Mouse (Mus musculus) embryonic facial prominence, embryonic 10.5 days (tissue): ENCODE measurements at regions not wholly inside any gene's neighbourhood (a gene's known extent, or its start where the extent isn't known, plus 50 kb on each side); places are given as distances from the start of the nearest gene placed in this dataset.

ENCODE experiments used
- DNase-seq: peaks from one replicate; pipeline ENCODE4 v3.0.0-alpha.2; 2017; ENCODE audit warnings: low spot score
- H3K27ac ChIP-seq: fragments of 300-500 bp; sonication (generic); replicated peaks from 2 replicates; pipeline ENCODE4 v1.5.1; 2016; ENCODE audit warnings: mild to moderate bottlenecking
- H3K27me3 ChIP-seq: fragments of 300-500 bp; sonication (generic); replicated peaks from 2 replicates; pipeline ENCODE4 v1.6.1; 2016; ENCODE audit warnings: low read depth, mild to moderate bottlenecking; ENCODE audit not compliant: poor library complexity, severe bottlenecking
- H3K36me3 ChIP-seq: fragments of 300-500 bp; sonication (generic); replicated peaks from 2 replicates; pipeline ENCODE4 v1.6.1; 2016; ENCODE audit warnings: mild to moderate bottlenecking, moderate library complexity
- H3K4me1 ChIP-seq: fragments of 300-500 bp; sonication (generic); 2 replicates; pipeline ENCODE4 v1.6.1; 2016
- H3K4me3 ChIP-seq: fragments of 300-500 bp; sonication (generic); 2 replicates; pipeline ENCODE4 v1.5.1; 2016; ENCODE audit warnings: mild to moderate bottlenecking, moderate library complexity
- H3K9me3 ChIP-seq: fragments of 300-500 bp; sonication (generic); 2 replicates; pipeline ENCODE4 v1.6.1; 2016; ENCODE audit warnings: mild to moderate bottlenecking
- WGBS: fragments of 180-500 bp; shearing (Covaris S2); methylation state at CpG from one replicate; pipeline ENCODE4 v1.1.7; 2016; 5-methylcytosine and 5-hydroxymethylcytosine counted together

DNA sequence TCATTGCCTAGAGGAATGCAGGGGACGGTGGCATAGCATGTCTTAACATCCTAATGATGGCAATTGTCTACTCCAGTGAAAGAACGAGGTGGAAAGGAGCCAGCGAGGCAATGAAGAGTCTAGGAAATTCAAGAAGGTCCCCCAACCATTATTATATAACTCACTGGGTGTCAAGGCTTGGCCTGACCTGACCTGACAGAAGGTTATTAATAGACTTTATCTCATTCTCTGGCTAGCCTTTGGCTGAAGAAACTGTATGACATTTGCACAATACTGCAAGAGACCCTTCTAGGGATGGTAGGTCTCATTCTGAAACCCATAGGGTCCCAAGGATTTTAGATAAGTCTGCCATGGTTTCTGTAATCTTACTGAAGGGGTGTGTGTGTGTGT is 121.0 kb upstream of the Jarid2 start:
- no peak for DNase-seq
- no peak overlapping the region for H3K27ac ChIP-seq

DNA sequence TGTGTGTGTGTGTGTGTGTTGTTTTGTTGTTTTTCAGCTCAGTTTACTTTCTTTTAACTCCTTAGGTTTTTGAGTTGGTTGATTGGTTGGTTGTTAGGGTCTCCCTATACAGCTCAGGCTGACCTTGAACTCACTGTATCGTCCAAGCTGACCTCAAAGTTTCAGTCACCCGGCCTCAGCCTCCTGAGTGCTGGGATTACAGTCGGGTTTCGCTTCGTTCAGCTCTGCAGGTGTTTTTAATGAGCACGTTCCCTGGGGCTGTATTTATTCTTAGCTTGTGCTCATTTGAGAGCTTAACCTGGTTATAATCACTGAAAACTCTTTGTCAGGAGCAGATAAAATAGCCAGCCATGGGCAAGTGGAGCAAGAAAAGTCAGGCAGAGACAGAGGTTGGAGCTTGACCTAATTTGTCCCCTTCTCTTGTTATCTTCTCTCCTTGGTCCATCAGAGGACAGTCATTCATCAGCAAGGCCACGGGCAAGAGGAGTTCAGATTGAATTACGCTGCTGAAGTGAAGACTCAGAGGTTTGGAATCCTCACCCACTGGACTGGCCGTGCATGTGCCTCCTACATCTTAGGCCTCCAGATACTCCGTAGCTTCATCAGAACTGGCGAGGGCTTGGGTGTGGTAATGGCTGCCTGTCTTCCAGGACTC is 120.5 kb upstream of the Jarid2 start:
- Histone ChIP-seq H3K4me3 (no peak overlapping the region), H3K9me3 (no peaks in the 10 kb centered on the region), H3K27me3 (no peaks in the 10 kb centered on the region), H3K27ac (no peak overlapping the region), H3K4me1 (peaks cover 9% of the 10 kb centered on the region), H3K36me3 (no peaks in the 10 kb centered on the region)
- peak; percentile 48 for DNase-seq
- WGBS: 43% methylated on average over 11 of the region's 11 CpGs

More for the DNA sequence above, 121.0 kb upstream of the Jarid2 start:
- H3K4me1 ChIP-seq: peaks cover 9% of the 10 kb centered on the region
- H3K36me3 ChIP-seq: no peaks in the 10 kb centered on the region
- no peaks in the 10 kb centered on the region for H3K9me3 ChIP-seq
- H3K4me3 ChIP-seq: no peak overlapping the region
- H3K27me3 ChIP-seq: 0 out of 2 replicates have a peak, but pooled peaks cover 3% of the 10 kb centered on the region
- WGBS: 87% methylated on average over 3 of the region's 3 CpGs

DNA sequence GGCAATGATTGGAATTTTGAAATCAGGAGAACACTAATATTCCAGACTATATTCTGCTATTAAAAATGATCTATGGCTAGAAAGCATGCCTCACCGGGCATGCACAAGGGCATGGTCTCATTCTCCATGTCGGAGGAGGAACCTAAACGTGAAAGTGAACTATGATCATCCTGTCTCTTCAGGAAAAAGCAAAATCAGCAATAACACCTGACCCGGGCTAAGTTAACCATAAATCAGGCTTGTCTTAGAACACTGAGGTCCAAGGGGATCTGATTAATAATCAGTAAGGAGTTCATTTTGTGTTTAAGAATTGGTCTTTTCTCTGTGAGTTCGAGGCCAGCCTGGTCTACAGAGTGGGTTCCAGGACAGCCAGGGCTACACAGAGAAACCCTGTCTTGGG is 119.7 kb upstream of the Jarid2 start:
- DNase-seq: no peak
- Histone ChIP-seq H3K4me1 (peaks cover 9% of the 10 kb centered on the region), H3K9me3 (no peaks in the 10 kb centered on the region), H3K4me3 (no peak overlapping the region), H3K36me3 (no peaks in the 10 kb centered on the region), H3K27ac (no peak overlapping the region), H3K27me3 (no peaks in the 10 kb centered on the region)
- WGBS: 93% methylated on average over 5 of the region's 5 CpGs

DNA sequence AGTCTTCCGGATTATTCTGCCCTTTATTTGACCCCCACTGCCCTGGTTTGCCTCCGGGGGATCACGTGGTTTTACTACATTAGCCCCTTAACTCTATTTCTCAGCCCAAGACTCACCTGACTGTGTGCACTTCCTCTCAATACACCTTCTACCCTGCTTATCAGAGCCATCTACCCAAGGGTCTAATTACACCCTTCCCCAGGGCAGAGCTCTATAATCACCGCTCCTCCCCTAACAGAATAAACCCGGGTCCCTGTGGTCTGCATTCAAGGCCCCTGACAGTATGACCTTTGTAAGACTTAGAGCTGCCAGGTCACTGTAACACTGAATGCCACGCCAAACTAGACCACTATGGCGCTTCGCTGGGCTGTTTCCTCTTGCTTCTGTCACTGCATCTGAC is 113.6 kb upstream of the Jarid2 start:
- Histone ChIP-seq H3K27me3 (no peaks in the 10 kb centered on the region), H3K36me3 (no peaks in the 10 kb centered on the region), H3K4me3 (no peak overlapping the region), H3K27ac (no peak overlapping the region), H3K9me3 (no peaks in the 10 kb centered on the region), H3K4me1 (peaks cover 6% of the 10 kb centered on the region)
- DNase-seq: peak; percentile 35
- WGBS: 37% methylated on average over 8 of the region's 8 CpGs

DNA sequence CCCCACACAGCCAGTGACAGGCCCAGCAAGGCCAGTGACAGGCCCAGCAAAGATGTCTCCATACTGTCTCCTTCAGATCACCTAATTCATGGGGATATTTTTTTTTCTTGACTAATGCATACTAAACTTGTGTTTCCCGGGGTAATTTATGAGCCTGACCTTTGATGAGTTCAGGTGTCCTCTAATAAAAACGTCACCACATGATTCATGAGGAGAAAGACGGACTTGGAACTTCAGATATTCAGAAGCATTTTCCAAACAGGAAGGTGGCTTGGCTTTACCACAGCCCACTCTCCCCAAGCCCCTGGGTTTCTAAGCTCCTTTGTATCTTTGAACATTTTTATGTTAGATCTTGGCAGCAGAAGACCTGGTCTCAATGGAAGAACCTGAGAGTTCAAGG is 110.9 kb upstream of the Jarid2 start:
- 81% methylated on average over 3 of the region's 3 CpGs for WGBS
- peaks cover 17% of the 10 kb centered on the region for H3K4me1 ChIP-seq
- peaks cover 8% of the 10 kb centered on the region for H3K27me3 ChIP-seq
- no peaks in the 10 kb centered on the region for H3K36me3 ChIP-seq
- H3K9me3 ChIP-seq: no peaks in the 10 kb centered on the region
- no peak overlapping the region for H3K27ac ChIP-seq
- H3K4me3 ChIP-seq: no peak overlapping the region
- DNase-seq: no peak

DNA sequence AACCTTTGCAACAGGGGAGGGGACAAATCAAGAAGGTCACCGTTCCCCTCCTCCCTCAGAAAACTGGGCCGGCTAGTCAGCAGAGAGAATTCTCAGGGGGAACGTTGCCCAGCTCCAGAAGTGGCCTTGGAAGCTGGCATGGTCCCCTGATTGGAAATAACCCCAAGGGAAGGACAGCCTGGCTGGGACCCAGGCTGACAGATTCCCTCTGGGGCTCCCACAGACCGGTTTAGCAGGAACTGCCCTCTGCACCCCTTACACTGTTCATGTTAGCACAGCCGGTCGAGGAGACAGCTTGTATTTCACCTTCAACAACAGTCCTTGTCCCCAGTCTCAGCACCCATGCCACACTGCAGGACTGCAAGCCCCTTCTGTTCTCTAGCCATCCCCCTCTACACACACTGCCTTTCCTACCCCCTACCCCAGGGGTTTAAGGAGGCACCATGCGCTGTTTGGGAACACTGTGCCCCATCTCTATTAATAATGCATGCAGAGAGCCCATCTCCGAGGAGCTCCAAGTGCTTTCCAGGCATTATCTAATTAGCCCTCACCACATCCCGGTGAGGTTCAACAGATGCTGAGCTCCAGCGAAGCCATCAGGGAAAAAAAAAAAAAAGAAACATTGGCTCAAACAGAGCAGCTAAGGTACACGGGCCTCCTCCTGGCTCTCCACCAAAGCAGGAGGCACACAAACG is 106.5 kb upstream of the Jarid2 start:
- Histone ChIP-seq H3K27me3 (peaks cover 19% of the 10 kb centered on the region), H3K36me3 (no peaks in the 10 kb centered on the region), H3K4me1 (peaks cover 27% of the 10 kb centered on the region), H3K27ac (peak overlapping the region; percentile 30), H3K9me3 (no peaks in the 10 kb centered on the region), H3K4me3 (no peak overlapping the region)
- DNase-seq: no peak
- WGBS: 41% methylated on average over 12 of the region's 12 CpGs

DNA sequence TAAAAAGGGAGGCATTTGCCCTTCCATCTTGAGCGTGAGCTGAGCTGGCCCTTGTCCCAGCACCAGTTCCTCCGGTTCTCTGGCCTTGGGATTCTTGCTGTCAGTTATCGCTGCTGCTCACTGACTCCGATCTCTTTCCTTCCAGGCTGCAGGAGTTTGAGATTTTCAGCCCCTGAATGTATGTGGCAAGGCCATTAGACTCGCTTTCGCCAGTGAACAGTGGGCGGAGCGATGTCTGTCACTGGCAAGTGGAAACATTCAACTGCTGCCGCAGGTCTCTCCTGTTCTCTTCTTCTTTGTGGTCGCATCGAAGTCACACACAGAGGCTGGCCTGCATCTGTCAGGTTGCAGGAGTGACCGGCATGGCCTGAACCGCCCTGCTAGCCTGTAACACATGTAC is 104.6 kb upstream of the Jarid2 start:
- Histone ChIP-seq H3K9me3 (no peaks in the 10 kb centered on the region), H3K36me3 (no peaks in the 10 kb centered on the region), H3K27ac (no peak overlapping the region; the same call in 1 of the 2 replicates), H3K27me3 (peaks cover 19% of the 10 kb centered on the region), H3K4me3 (no peak overlapping the region), H3K4me1 (peaks cover 30% of the 10 kb centered on the region)
- DNase-seq: no peak
- 61% methylated on average over 13 of the region's 13 CpGs for WGBS

DNA sequence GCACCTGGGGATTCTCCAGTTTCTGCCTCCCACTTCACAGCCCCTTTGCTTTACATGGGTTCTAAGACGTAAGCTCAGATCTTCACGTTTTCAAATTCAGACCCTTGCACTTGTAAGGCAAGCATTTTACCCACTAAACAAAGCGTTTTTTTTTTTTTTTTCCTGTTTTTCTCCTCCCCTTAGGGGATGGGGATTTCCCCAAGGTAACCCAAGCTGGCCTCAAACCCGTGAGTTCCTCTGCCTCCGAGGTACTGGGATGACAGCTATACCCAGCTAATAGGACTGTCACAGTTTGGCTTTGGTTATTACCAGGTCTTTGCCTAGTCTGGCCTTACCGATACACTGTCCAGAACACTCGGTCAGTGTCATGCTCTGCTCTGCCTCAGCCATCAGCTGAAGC is 103.5 kb upstream of the Jarid2 start:
- no peak overlapping the region for H3K27ac ChIP-seq
- peaks cover 19% of the 10 kb centered on the region for H3K27me3 ChIP-seq
- DNase-seq: no peak
- peaks cover 37% of the 10 kb centered on the region for H3K4me1 ChIP-seq
- H3K4me3 ChIP-seq: no peak overlapping the region
- H3K36me3 ChIP-seq: no peaks in the 10 kb centered on the region
- 57% methylated on average over 7 of the region's 7 CpGs for WGBS
- no peaks in the 10 kb centered on the region for H3K9me3 ChIP-seq

DNA sequence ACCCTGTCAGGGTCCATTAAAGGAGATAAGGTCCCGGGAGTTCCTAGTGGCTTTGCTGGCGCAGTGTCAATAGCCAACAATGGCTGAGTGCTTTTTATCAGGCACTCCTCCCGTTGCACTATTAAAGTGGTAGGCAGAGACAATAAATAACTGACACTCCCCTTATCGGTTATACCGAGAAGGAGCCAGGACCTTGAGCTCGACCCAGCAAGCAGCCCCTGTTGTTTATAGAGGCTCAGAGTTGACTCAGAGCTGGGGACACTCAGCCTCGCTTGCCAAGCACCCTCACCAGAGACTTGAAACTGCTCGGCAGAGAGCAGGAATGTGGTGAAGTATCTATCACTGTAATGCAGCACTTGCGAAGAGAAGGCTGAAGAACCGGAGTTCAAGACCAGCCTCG is 102.5 kb upstream of the Jarid2 start:
- no peak overlapping the region for H3K4me3 ChIP-seq
- peaks cover 19% of the 10 kb centered on the region for H3K27me3 ChIP-seq
- no peak overlapping the region for H3K27ac ChIP-seq
- 68% methylated on average over 11 of the region's 11 CpGs for WGBS
- H3K4me1 ChIP-seq: peaks cover 37% of the 10 kb centered on the region
- no peaks in the 10 kb centered on the region for H3K36me3 ChIP-seq
- H3K9me3 ChIP-seq: no peaks in the 10 kb centered on the region
- no peak for DNase-seq

DNA sequence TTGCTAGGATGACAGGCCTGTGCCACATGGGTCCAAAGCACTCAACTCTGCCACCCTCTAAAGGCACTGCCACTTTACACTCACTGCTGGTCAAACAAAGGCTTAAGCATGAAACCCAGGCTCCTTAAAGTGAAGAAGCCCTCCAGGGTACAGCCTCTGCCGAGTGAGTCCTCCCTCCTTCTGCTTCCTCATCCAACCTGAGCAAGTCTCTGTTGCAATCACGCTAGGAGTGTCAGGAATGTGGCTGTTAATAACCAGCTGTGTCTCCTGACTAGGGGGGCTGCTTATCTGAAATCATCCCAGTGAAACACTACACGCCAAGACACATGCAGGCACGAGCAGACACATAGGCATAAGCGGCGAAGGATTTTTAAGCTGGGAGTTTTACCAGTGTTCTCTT is 99.2 kb upstream of the Jarid2 start:
- H3K4me3 ChIP-seq: no peak overlapping the region
- peak overlapping the region; percentile 59 for H3K27ac ChIP-seq
- 52% methylated on average over 6 of the region's 6 CpGs for WGBS

DNA sequence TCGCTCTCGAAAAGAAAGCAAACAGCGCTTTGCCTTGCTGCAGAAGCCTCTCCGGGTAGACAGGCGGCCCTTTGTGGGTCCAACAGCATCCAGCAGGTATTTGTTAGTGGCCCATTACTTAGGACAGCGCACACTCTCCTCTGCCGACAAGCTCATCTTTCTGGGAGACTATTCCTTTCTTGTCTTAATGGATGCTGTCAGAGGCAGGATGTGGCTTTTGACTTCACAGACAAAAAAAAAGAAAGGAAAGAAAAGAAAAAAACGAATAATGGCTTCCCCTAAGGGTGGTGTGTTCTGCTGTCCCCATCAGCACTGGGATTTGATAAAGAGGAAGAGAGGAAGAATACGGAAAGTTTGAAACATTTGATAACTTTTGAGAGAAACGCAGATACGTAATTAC is 94.7 kb upstream of the Jarid2 start:
- Histone ChIP-seq H3K4me3 (peak overlapping the region; percentile 42), H3K36me3 (no peaks in the 10 kb centered on the region), H3K27ac (peak overlapping the region; percentile 59), H3K9me3 (peaks cover 6% of the 10 kb centered on the region; the same call in 1 of the 2 replicates), H3K4me1 (peaks cover 31% of the 10 kb centered on the region), H3K27me3 (no peaks in the 10 kb centered on the region)
- 5% methylated on average over 11 of the region's 11 CpGs for WGBS
- DNase-seq: peak; percentile 38

More for the DNA sequence above, 99.2 kb upstream of the Jarid2 start:
- H3K4me1 ChIP-seq: peaks cover 20% of the 10 kb centered on the region
- H3K9me3 ChIP-seq: peaks cover 6% of the 10 kb centered on the region; the same call in 1 of the 2 replicates
- no peaks in the 10 kb centered on the region for H3K36me3 ChIP-seq
- no peak for DNase-seq
- no peaks in the 10 kb centered on the region; the same call in 1 of the 2 replicates for H3K27me3 ChIP-seq

DNA sequence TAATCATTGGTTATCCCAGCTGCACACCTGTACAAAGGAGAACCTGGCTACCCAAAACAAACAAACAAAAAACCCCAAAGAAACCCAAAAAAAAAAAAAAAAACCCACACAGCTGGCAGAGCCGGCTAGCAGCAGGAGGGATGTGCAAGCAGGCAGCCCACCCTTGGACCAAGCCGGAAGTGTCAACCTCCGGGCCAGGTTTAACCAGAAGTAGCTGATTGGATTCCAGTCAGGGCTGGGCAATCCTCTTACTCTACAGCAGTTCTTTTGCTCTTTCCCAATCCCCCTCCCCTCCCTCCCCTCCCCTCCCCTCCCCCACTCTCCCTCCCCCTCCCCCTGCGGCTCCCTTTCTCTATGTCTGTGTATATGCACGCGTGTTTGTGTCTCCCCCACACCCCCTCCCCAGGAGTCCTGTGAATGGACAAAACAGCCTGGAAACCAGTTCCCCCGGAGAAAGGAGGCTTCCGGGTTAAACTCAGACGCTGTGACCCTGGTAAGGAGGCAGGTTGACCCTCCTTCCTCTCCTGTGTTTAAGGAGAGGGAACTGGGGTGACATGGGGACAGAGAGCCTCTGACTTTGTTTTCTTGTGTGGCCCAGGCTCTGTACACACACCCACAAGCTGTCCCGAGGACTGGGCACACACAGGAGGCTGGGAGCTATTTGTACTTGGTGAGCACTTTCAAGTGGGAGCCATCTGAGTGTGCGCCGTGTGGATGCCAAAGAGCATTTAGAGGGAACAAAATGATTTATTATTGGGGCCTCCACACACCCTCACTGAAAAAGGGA is 93.9 kb upstream of the Jarid2 start:
- Histone ChIP-seq H3K9me3 (peaks cover 6% of the 10 kb centered on the region; the same call in 1 of the 2 replicates), H3K4me3 (peak overlapping the region; percentile 42), H3K36me3 (no peaks in the 10 kb centered on the region), H3K27ac (peak overlapping the region; percentile 66), H3K27me3 (no peaks in the 10 kb centered on the region), H3K4me1 (peaks cover 24% of the 10 kb centered on the region)
- WGBS: 8% methylated on average over 11 of the region's 12 CpGs
- peak; percentile 61 for DNase-seq
